Mouse (Mus musculus): ENCODE measurements at regions not wholly inside any gene's neighbourhood (a gene's known extent, or its start where the extent isn't known, plus 50 kb on each side); places are given as distances from the start of the nearest gene placed in this dataset.

GRCm38 (mm10) chr17:9905501-9906462 lies 236.3 kb upstream of the Pabpc6 start:
- TF ChIP-seq POLR2A (IDR thresholded peaks at IDR 0.05; ENCODE audit: insufficient read depth, low read length) (no peak), EP300 (IDR thresholded peaks at IDR 0.05; ENCODE audit: insufficient read depth, low read depth, low read length) (peak; percentile 65; the same call in 1 of the 2 replicates)

All from ES-Bruce4 (cell line).